Comparison of ENCODE assay signal across 23 mouse cellular contexts in the genomic region with DNA sequence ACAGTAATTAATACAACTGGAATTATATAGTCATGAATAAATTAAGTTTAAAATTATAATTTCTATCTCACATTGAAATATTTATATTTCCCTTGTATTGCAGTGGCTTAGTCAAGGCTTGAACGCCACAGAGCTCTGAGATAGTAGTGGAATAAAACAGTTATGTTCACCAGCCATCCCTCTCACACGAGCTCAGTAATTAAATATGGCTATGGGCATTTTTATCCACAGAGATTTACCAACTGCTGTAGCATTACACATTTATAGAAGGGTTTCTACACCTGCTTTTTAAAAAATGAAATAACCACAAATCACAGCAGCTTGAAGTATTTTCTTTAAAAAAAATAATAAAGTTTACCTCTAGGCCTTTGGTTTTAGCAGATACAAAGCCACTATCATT.
DNase-seq lines count a peak whose midpoint lies in the region; ATAC-seq and TF ChIP-seq lines count a peak whose summit lies in the region.
"Had no signal": no experiment of that assay in that cellular context is flagged by ENCODE, and none has a peak within 500 bp of the region (broad histone marks: within the 10 kb centered on the region; RNA-seq: fewer than 3 reads in every experiment).

No protein-coding gene starts in this region.

- H3K27me3 ChIP-seq in forebrain, embryonic 13.5 days, result no peaks in the 10 kb centered on the region
- H3K27me3 ChIP-seq in hindbrain, embryonic 14.5 days (ENCODE audit: control insufficient read depth, insufficient read depth, low read length), result no peaks in the 10 kb centered on the region
- H3K27me3 ChIP-seq in midbrain, embryonic 15.5 days (replicated peaks), result no peaks in the 10 kb centered on the region
- H3K27me3 ChIP-seq: embryonic facial prominence, embryonic 13.5 days; heart, embryonic 12.5 days had no signal

- H3K9ac ChIP-seq in forebrain, embryonic 13.5 days, result no peak overlapping the region
- H3K9ac ChIP-seq in hindbrain, embryonic 14.5 days, result no peak overlapping the region
- no peak overlapping the region for H3K9ac ChIP-seq in midbrain, embryonic 15.5 days
- H3K9ac ChIP-seq: embryonic facial prominence, embryonic 13.5 days; heart, embryonic 12.5 days had no signal

- no peaks in the 10 kb centered on the region for H3K9me3 ChIP-seq in forebrain, embryonic 13.5 days (replicated peaks)
- H3K9me3 ChIP-seq in hindbrain, embryonic 14.5 days (ENCODE audit: control insufficient read depth, low read length), result no peaks in the 10 kb centered on the region
- no peaks in the 10 kb centered on the region for H3K9me3 ChIP-seq in midbrain, embryonic 15.5 days
- H3K9me3 ChIP-seq: embryonic facial prominence, embryonic 13.5 days; heart, embryonic 12.5 days had no signal

- peak; percentile 34 for ATAC-seq in forebrain, embryonic 13.5 days
- ATAC-seq in hindbrain, embryonic 14.5 days (ENCODE audit: low FRiP score), result peak; percentile 51; the same call in 1 of the 2 replicates
- peak; percentile 78 for ATAC-seq in midbrain, embryonic 15.5 days (replicated peaks)
- ATAC-seq: intestine, postnatal 0 days; lung, postnatal 0 days had no signal

- peak overlapping the region; percentile 74 for H3K27ac ChIP-seq in layer of hippocampus, adult 2 months
- H3K27ac ChIP-seq in forebrain, embryonic 13.5 days, result peak overlapping the region; percentile 54
- peak overlapping the region; percentile 45; the same call in 1 of the 2 replicates for H3K27ac ChIP-seq in hindbrain, embryonic 14.5 days
- H3K27ac ChIP-seq in midbrain, embryonic 15.5 days, result peak overlapping the region; percentile 63; the same call in 1 of the 2 replicates
- H3K27ac ChIP-seq: embryonic facial prominence, embryonic 13.5 days; macrophage; stomach, postnatal 0 days had no signal

- H3K4me1 ChIP-seq in forebrain, embryonic 13.5 days, result peaks cover 22% of the 10 kb centered on the region
- H3K4me1 ChIP-seq in hindbrain, embryonic 14.5 days (replicated peaks; ENCODE audit: control insufficient read depth, insufficient read depth, low read length), result peaks cover 15% of the 10 kb centered on the region
- H3K4me1 ChIP-seq in midbrain, embryonic 15.5 days, result peaks cover 13% of the 10 kb centered on the region
- H3K4me1 ChIP-seq: embryonic facial prominence, embryonic 13.5 days; heart, embryonic 12.5 days had no signal

- no peaks in the 10 kb centered on the region for H3K36me3 ChIP-seq in forebrain, embryonic 13.5 days (ENCODE audit: poor library complexity, severe bottlenecking)
- no peaks in the 10 kb centered on the region for H3K36me3 ChIP-seq in hindbrain, embryonic 14.5 days (replicated peaks; ENCODE audit: control insufficient read depth, insufficient read depth)
- H3K36me3 ChIP-seq in midbrain, embryonic 15.5 days (replicated peaks), result no peaks in the 10 kb centered on the region
- H3K36me3 ChIP-seq: embryonic facial prominence, embryonic 13.5 days; heart, embryonic 12.5 days had no signal

- H3K4me3 ChIP-seq in layer of hippocampus, adult 2 months, result no peak overlapping the region
- H3K4me3 ChIP-seq in forebrain, embryonic 13.5 days, result no peak overlapping the region
- H3K4me3 ChIP-seq in hindbrain, embryonic 14.5 days (replicated peaks; ENCODE audit: low read length), result no peak overlapping the region
- H3K4me3 ChIP-seq in midbrain, embryonic 15.5 days, result no peak overlapping the region
- H3K4me3 ChIP-seq: embryonic facial prominence, embryonic 13.5 days; erythroblast, embryonic 14.5 days; heart, embryonic 12.5 days had no signal

- WGBS in forebrain, embryonic 13.5 days, result 38% methylated on average over 2 of the region's 2 CpGs
- 38% methylated on average over 2 of the region's 2 CpGs for WGBS in hindbrain, embryonic 14.5 days
- WGBS in midbrain, embryonic 15.5 days, result 30% methylated on average over 2 of the region's 2 CpGs

- H3K4me2 ChIP-seq in forebrain, embryonic 13.5 days, result no peak overlapping the region
- no peak overlapping the region for H3K4me2 ChIP-seq in hindbrain, embryonic 14.5 days (replicated peaks)
- no peak overlapping the region for H3K4me2 ChIP-seq in midbrain, embryonic 15.5 days
- H3K4me2 ChIP-seq: embryonic facial prominence, embryonic 13.5 days; heart, embryonic 12.5 days had no signal

- TF ChIP-seq CTCF in layer of hippocampus, adult 2 months (conservative IDR thresholded peaks at IDR 0.05), result no peak

- no peak for DNase-seq in layer of hippocampus, adult 2 months (ENCODE audit: low spot score in 2 of 2)
- DNase-seq in layer of hippocampus, adult 18-20 months (ENCODE audit: low spot score in 2 of 2), result no peak
- no peak for DNase-seq in hindbrain, embryonic 14.5 days (ENCODE audit: low spot score)
- DNase-seq in T-cell, adult 2 months (ENCODE audit: low spot score), result no peak
- DNase-seq in gastrocnemius, postnatal 25 days, result no peak
- DNase-seq in cerebellum, adult 9-10 months, result no peak
- DNase-seq: cerebellum, adult 2 months; cerebellum, postnatal 36 days; embryo, embryonic 11 days; heart, adult 11 months; heart, postnatal 10 days; kidney, postnatal 36 days; thymus, adult 2 months; thymus, postnatal 4 days had no signal
